Mouse (Mus musculus) hindbrain, embryonic 12.5 days (tissue): ENCODE data around the gene Hpn. TPM values are rescaled to one million over a fixed set of nuclear protein-coding genes. Genes with fewer than 3 reads are reported as not detected.
A peak's percentile ranks its signal among the peaks of the same experiment; 100 is the strongest.

Experiments
- ATAC-seq: fragments of 200-750 bp; cut with Nextera tagmentation; 2 replicates; pipeline ENCODE4 v1.8.0; 2017; ENCODE audit warnings: moderate TSS enrichment; ENCODE audit not compliant: low FRiP score
- H3K27ac ChIP-seq: fragments of 300-500 bp; sonication (generic); 2 replicates; pipeline ENCODE4 v1.5.1; 2016; ENCODE audit warnings: mild to moderate bottlenecking
- H3K27me3 ChIP-seq: fragments of 300-500 bp; sonication (generic); 2 replicates; pipeline ENCODE4 v1.6.1; 2016; ENCODE audit warnings: mild to moderate bottlenecking
- H3K36me3 ChIP-seq: fragments of 300-500 bp; sonication (generic); 2 replicates; pipeline ENCODE4 v1.6.1; 2016; ENCODE audit warnings: mild to moderate bottlenecking
- H3K4me1 ChIP-seq: fragments of 300-500 bp; sonication (generic); 2 replicates; pipeline ENCODE4 v1.6.1; 2016
- H3K4me2 ChIP-seq: fragments of 300-500 bp; sonication (generic); replicated peaks from 2 replicates; pipeline ENCODE4 v1.6.1; 2016; ENCODE audit warnings: mild to moderate bottlenecking
- H3K4me3 ChIP-seq: fragments of 300-500 bp; sonication (generic); 2 replicates; pipeline ENCODE4 v1.5.1; 2016; ENCODE audit warnings: mild to moderate bottlenecking
- H3K9ac ChIP-seq: fragments of 300-500 bp; sonication (generic); 2 replicates; pipeline ENCODE4 v1.6.1; 2016; ENCODE audit warnings: mild to moderate bottlenecking, moderate library complexity
- H3K9me3 ChIP-seq: fragments of 300-500 bp; sonication (generic); replicated peaks from 2 replicates; pipeline ENCODE4 v1.6.1; 2016; ENCODE audit warnings: mild to moderate bottlenecking
- WGBS: fragments of 180-500 bp; shearing (Covaris S2); methylation state at CpG from one replicate; pipeline ENCODE4 v1.1.7; 2016; 5-methylcytosine and 5-hydroxymethylcytosine counted together
- polyA plus RNA-seq: library from polyadenylated mRNA; unstranded; fragments of >200 nt; fragmentation: Nextera tagmentation; extraction: Ambion mirVana; gene quantifications from 2 replicates; pipeline ENCODE4 v1.2.1, GENCODE M21; 2016

Hpn gene
- polyA plus RNA-seq, 1 experiment from 2014 or later, result 2.7 TPM

GRCm38 (mm10) chr7:31119556-31119955, 4.5 kb upstream of the Hpn start:
- Histone ChIP-seq H3K27ac (no peak overlapping the region), H3K9me3 (no peaks in the 10 kb centered on the region), H3K4me1 (peaks cover 9% of the 10 kb centered on the region), H3K36me3 (no peaks in the 10 kb centered on the region), H3K9ac (no peak overlapping the region), H3K4me2 (no peak overlapping the region), H3K4me3 (no peak overlapping the region), H3K27me3 (peaks cover 10% of the 10 kb centered on the region)
- WGBS, result 76% methylated on average over 5 of the region's 5 CpGs
- no peak for ATAC-seq

- 82% methylated on average over 7 of the region's 7 CpGs for WGBS
- H3K4me2 ChIP-seq, result no peak overlapping the region
- no peak for ATAC-seq
- H3K4me1 ChIP-seq, result peaks cover 9% of the 10 kb centered on the region
- no peaks in the 10 kb centered on the region for H3K9me3 ChIP-seq
- H3K27me3 ChIP-seq, result peaks cover 7% of the 10 kb centered on the region; the same call in 1 of the 2 replicates
- no peak overlapping the region for H3K4me3 ChIP-seq
- H3K9ac ChIP-seq, result no peak overlapping the region
- no peaks in the 10 kb centered on the region for H3K36me3 ChIP-seq
- H3K27ac ChIP-seq, result no peak overlapping the region
Measured at GRCm38 (mm10) chr7:31118486-31118885, 3.4 kb upstream of the Hpn start.

- H3K9ac ChIP-seq, result no peak overlapping the region
- 83% methylated on average over 11 of the region's 11 CpGs for WGBS
- H3K36me3 ChIP-seq, result no peaks in the 10 kb centered on the region
- H3K4me2 ChIP-seq, result no peak overlapping the region
- H3K9me3 ChIP-seq, result no peaks in the 10 kb centered on the region
- H3K4me1 ChIP-seq, result peaks cover 9% of the 10 kb centered on the region
- peaks cover 7% of the 10 kb centered on the region; the same call in 1 of the 2 replicates for H3K27me3 ChIP-seq
- ATAC-seq, result no peak
- H3K4me3 ChIP-seq, result no peak overlapping the region
- H3K27ac ChIP-seq, result no peak overlapping the region
Measured at GRCm38 (mm10) chr7:31117465-31117864, 2.4 kb upstream of the Hpn start.

GRCm38 (mm10) chr7:31116721-31117145, 1.6 kb upstream of the Hpn start:
- H3K27me3 ChIP-seq, result peaks cover 7% of the 10 kb centered on the region; the same call in 1 of the 2 replicates
- no peak overlapping the region for H3K9ac ChIP-seq
- WGBS, result 39% methylated on average over 13 of the region's 16 CpGs
- H3K4me2 ChIP-seq, result no peak overlapping the region
- H3K4me3 ChIP-seq, result no peak overlapping the region
- no peak overlapping the region for H3K27ac ChIP-seq
- H3K4me1 ChIP-seq, result peaks cover 9% of the 10 kb centered on the region
- no peaks in the 10 kb centered on the region for H3K9me3 ChIP-seq
- no peaks in the 10 kb centered on the region for H3K36me3 ChIP-seq
- ATAC-seq, result peak; percentile 26; the same call in 1 of the 2 replicates

GRCm38 (mm10) chr7:31115587-31116043, 525 bp upstream of the Hpn start:
- Histone ChIP-seq H3K4me2 (no peak overlapping the region), H3K36me3 (no peaks in the 10 kb centered on the region), H3K27ac (no peak overlapping the region), H3K4me3 (no peak overlapping the region), H3K9me3 (no peaks in the 10 kb centered on the region), H3K27me3 (peaks cover 7% of the 10 kb centered on the region; the same call in 1 of the 2 replicates), H3K4me1 (peaks cover 11% of the 10 kb centered on the region), H3K9ac (no peak overlapping the region)
- no peak for ATAC-seq
- 29% methylated on average over 17 of the region's 17 CpGs for WGBS

- H3K9me3 ChIP-seq, result no peaks in the 10 kb centered on the region
- H3K9ac ChIP-seq, result no peak overlapping the region
- H3K4me2 ChIP-seq, result no peak overlapping the region
- no peak for ATAC-seq
- H3K27ac ChIP-seq, result no peak overlapping the region
- no peaks in the 10 kb centered on the region for H3K36me3 ChIP-seq
- peaks cover 7% of the 10 kb centered on the region; the same call in 1 of the 2 replicates for H3K27me3 ChIP-seq
- WGBS, result 45% methylated on average over 10 of the region's 10 CpGs
- H3K4me3 ChIP-seq, result no peak overlapping the region
- H3K4me1 ChIP-seq, result peaks cover 11% of the 10 kb centered on the region
Measured at GRCm38 (mm10) chr7:31114646-31115045, 444 bp downstream of the Hpn start.

GRCm38 (mm10) chr7:31113800-31114199, 1.3 kb downstream of the Hpn start:
- peaks cover 11% of the 10 kb centered on the region for H3K4me1 ChIP-seq
- no peak overlapping the region for H3K4me3 ChIP-seq
- 86% methylated on average over 6 of the region's 6 CpGs for whole genome bisulfite sequencing
- H3K27ac ChIP-seq, result no peak overlapping the region
- H3K36me3 ChIP-seq, result no peaks in the 10 kb centered on the region
- no peak overlapping the region for H3K4me2 ChIP-seq
- no peaks in the 10 kb centered on the region for H3K9me3 ChIP-seq
- H3K9ac ChIP-seq, result no peak overlapping the region
- ATAC-seq, result no peak
- H3K27me3 ChIP-seq, result peaks cover 7% of the 10 kb centered on the region; the same call in 1 of the 2 replicates

GRCm38 (mm10) chr7:31112036-31112435, 3.1 kb downstream of the Hpn start:
- H3K4me2 ChIP-seq, result no peak overlapping the region
- peaks cover 11% of the 10 kb centered on the region for H3K4me1 ChIP-seq
- no peak overlapping the region for H3K9ac ChIP-seq
- H3K27ac ChIP-seq, result no peak overlapping the region
- no peaks in the 10 kb centered on the region for H3K9me3 ChIP-seq
- ATAC-seq, result no peak
- H3K27me3 ChIP-seq, result peaks cover 7% of the 10 kb centered on the region; the same call in 1 of the 2 replicates
- H3K4me3 ChIP-seq, result no peak overlapping the region
- H3K36me3 ChIP-seq, result no peaks in the 10 kb centered on the region
- 44% methylated on average over 4 of the region's 4 CpGs for WGBS

GRCm38 (mm10) chr7:31110861-31111385, 4.2 kb downstream of the Hpn start:
- Histone ChIP-seq H3K4me2 (no peak overlapping the region), H3K9me3 (no peaks in the 10 kb centered on the region), H3K36me3 (no peaks in the 10 kb centered on the region), H3K27me3 (peaks cover 7% of the 10 kb centered on the region; the same call in 1 of the 2 replicates), H3K9ac (no peak overlapping the region), H3K4me3 (no peak overlapping the region), H3K27ac (no peak overlapping the region), H3K4me1 (peaks cover 8% of the 10 kb centered on the region)
- no peak for ATAC-seq
- WGBS, result 84% methylated on average over 15 of the region's 15 CpGs

GRCm38 (mm10) chr7:31109796-31110195, 5.3 kb downstream of the Hpn start:
- Histone ChIP-seq H3K4me1 (peaks cover 2% of the 10 kb centered on the region; the same call in 1 of the 2 replicates), H3K27ac (no peak overlapping the region), H3K9ac (no peak overlapping the region), H3K4me2 (no peak overlapping the region), H3K4me3 (no peak overlapping the region), H3K9me3 (no peaks in the 10 kb centered on the region), H3K36me3 (no peaks in the 10 kb centered on the region), H3K27me3 (0 out of 2 replicates have a peak, but pooled peaks cover 2% of the 10 kb centered on the region)
- ATAC-seq, result no peak
- 87% methylated on average over 5 of the region's 5 CpGs for WGBS

- ATAC-seq, result no peak
- H3K27me3 ChIP-seq, result no peaks in the 10 kb centered on the region
- H3K4me1 ChIP-seq, result peaks cover 2% of the 10 kb centered on the region; the same call in 1 of the 2 replicates
- WGBS, result 44% methylated on average over 6 of the region's 7 CpGs
- H3K4me2 ChIP-seq, result no peak overlapping the region
- no peaks in the 10 kb centered on the region for H3K9me3 ChIP-seq
- no peak overlapping the region for H3K9ac ChIP-seq
- no peaks in the 10 kb centered on the region for H3K36me3 ChIP-seq
- H3K27ac ChIP-seq, result no peak overlapping the region
- H3K4me3 ChIP-seq, result no peak overlapping the region
Measured at GRCm38 (mm10) chr7:31109091-31109490, 6.0 kb downstream of the Hpn start.

GRCm38 (mm10) chr7:31107781-31108180, 7.3 kb downstream of the Hpn start:
- Histone ChIP-seq H3K9ac (no peak overlapping the region), H3K9me3 (no peaks in the 10 kb centered on the region), H3K36me3 (no peaks in the 10 kb centered on the region), H3K4me1 (peaks cover 2% of the 10 kb centered on the region; the same call in 1 of the 2 replicates), H3K4me3 (no peak overlapping the region), H3K27me3 (no peaks in the 10 kb centered on the region; the same call in 1 of the 2 replicates), H3K4me2 (no peak overlapping the region), H3K27ac (no peak overlapping the region)
- no peak for ATAC-seq
- WGBS, result 88% methylated on average over 11 of the region's 11 CpGs

GRCm38 (mm10) chr7:31106166-31106565, 8.9 kb downstream of the Hpn start:
- WGBS, result 68% methylated on average over 3 of the region's 3 CpGs
- no peak for ATAC-seq
- Histone ChIP-seq H3K9me3 (no peaks in the 10 kb centered on the region), H3K4me2 (no peak overlapping the region), H3K4me3 (no peak overlapping the region), H3K9ac (no peak overlapping the region), H3K36me3 (no peaks in the 10 kb centered on the region), H3K27ac (no peak overlapping the region), H3K27me3 (no peaks in the 10 kb centered on the region; the same call in 1 of the 2 replicates), H3K4me1 (no peaks in the 10 kb centered on the region)
